Mouse (Mus musculus) urinary bladder, postnatal 25 days (tissue): Measurements from ENCODE around the gene Dck.

Experiments used
- DNase-seq: peaks from one replicate; pipeline ENCODE4 v3.0.0; 2022; ENCODE audit warnings: low spot score

Gene Dck

GRCm38 (mm10) chr5:88791256-88792245, 26.8 kb downstream of the Dck start:
- peak; percentile 32 for DNase-seq

GRCm38 (mm10) chr5:88793676-88794075, 28.9 kb downstream of the Dck start:
- no peak for DNase-seq

GRCm38 (mm10) chr5:88795910-88796584, 31.3 kb downstream of the Dck start:
- DNase-seq, result no peak

- DNase-seq, result no peak
Observed at GRCm38 (mm10) chr5:88796588-88796987, 31.8 kb downstream of the Dck start.

- DNase-seq, result no peak
Observed at GRCm38 (mm10) chr5:88797121-88797520, 32.3 kb downstream of the Dck start.

GRCm38 (mm10) chr5:88805616-88806015, 40.8 kb downstream of the Dck start:
- DNase-seq, result no peak

- no peak for DNase-seq
Observed at GRCm38 (mm10) chr5:88806278-88806677, 41.5 kb downstream of the Dck start.

GRCm38 (mm10) chr5:88807342-88807741, 42.5 kb downstream of the Dck start:
- no peak for DNase-seq

GRCm38 (mm10) chr5:88813188-88813587, 48.4 kb downstream of the Dck start:
- no peak for DNase-seq

GRCm38 (mm10) chr5:88814552-88814951, 49.8 kb downstream of the Dck start:
- no peak for DNase-seq

- DNase-seq, result no peak
Observed at GRCm38 (mm10) chr5:88821542-88821941, 56.7 kb downstream of the Dck start.

- no peak for DNase-seq
Observed at GRCm38 (mm10) chr5:88824838-88825237, 60.0 kb downstream of the Dck start.

- DNase-seq, result no peak
Observed at GRCm38 (mm10) chr5:88829835-88830571, 65.2 kb downstream of the Dck start.

GRCm38 (mm10) chr5:88830880-88831279, 66.1 kb downstream of the Dck start:
- no peak for DNase-seq

- DNase-seq, result no peak
Observed at GRCm38 (mm10) chr5:88831935-88832334, 67.1 kb downstream of the Dck start.
